Mouse (Mus musculus) limb, embryonic 10.5 days (tissue): ENCODE measurements around the gene Dscaml1. TPM values are rescaled to one million over a fixed set of nuclear protein-coding genes. Genes with fewer than 3 reads are reported as not detected.

Source experiments
- polyA plus RNA-seq: library from polyadenylated mRNA; unstranded; fragments of >200 nt; fragmentation: Nextera tagmentation; extraction: Ambion mirVana; gene quantifications from 2 replicates; pipeline ENCODE4 v1.2.1, GENCODE M21; 2016

Dscaml1 gene
- polyA plus RNA-seq, 1 experiment from 2014 or later, result 0.30 TPM

Other genes with a start within 250 kb of the Dscaml1 start
- gene BC049352, start 244.6 kb upstream of the Dscaml1 start, polyA plus RNA-seq, result not detected in 2 replicates
- gene Tmprss4, start 222.5 kb upstream of the Dscaml1 start, polyA plus RNA-seq, result 0.26 and 0.43 TPM in 2 replicates
- 0.26 TPM in 2 replicates for gene Il10ra, start 157.5 kb upstream of the Dscaml1 start, polyA plus RNA-seq
- gene Tmprss13, start 107.5 kb upstream of the Dscaml1 start, polyA plus RNA-seq, result 0.51 and 0.95 TPM in 2 replicates
- gene Fxyd6, start 56.4 kb upstream of the Dscaml1 start, polyA plus RNA-seq, result 97.6 and 110 TPM in 2 replicates
- gene Fxyd2, start 27.0 kb upstream of the Dscaml1 start, polyA plus RNA-seq, result 0.69 and 0.84 TPM in 2 replicates